Mouse (Mus musculus): ENCODE data around the gene Ppp1r14a.

DNA sequence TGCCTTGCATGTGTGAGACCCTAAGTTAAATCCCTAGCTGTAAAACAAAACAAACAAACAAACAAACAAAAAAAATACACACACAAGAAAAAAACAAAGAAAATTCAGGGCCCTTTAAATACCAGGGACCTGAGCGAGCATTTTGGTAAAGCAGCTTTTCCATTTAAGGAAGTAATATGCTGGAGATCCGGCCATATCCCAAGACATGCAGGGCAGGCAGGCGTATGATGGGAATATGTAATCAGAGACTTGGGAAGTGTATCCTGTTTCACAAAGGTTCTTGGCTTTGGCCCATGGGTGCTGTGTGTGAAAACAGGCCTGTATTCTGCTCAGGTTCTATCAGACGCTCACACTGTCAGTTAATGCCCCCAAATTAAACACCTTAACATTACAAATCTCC is 11.6 kb upstream of the Ppp1r14a start:
- TF ChIP-seq ZC3H11A (IDR thresholded peaks at IDR 0.05; ENCODE audit: low read depth, low read length): no peak
- TF ChIP-seq NELFE (IDR thresholded peaks at IDR 0.05; ENCODE audit: low read depth, low read length): no peak
- TF ChIP-seq CTCF (IDR thresholded peaks at IDR 0.05 in 2 of 3, conservative IDR thresholded peaks at IDR 0.05 in 1 of 3; ENCODE audit: control insufficient read depth in 1 of 3, insufficient read depth in 1 of 3, low read depth in 2 of 3, low read length in 3 of 3, poor library complexity in 1 of 3, severe bottlenecking in 1 of 3): no peak
- no peak for TF ChIP-seq HCFC1 (IDR thresholded peaks at IDR 0.05; ENCODE audit: low read depth, low read length)
- TF ChIP-seq EP300 (IDR thresholded peaks at IDR 0.05; ENCODE audit: low read depth in 1 of 2, low read length in 2 of 2): no peak

All from MEL (cell line).